ENCODE assay signal across 8 mouse cellular contexts in the genomic region with DNA sequence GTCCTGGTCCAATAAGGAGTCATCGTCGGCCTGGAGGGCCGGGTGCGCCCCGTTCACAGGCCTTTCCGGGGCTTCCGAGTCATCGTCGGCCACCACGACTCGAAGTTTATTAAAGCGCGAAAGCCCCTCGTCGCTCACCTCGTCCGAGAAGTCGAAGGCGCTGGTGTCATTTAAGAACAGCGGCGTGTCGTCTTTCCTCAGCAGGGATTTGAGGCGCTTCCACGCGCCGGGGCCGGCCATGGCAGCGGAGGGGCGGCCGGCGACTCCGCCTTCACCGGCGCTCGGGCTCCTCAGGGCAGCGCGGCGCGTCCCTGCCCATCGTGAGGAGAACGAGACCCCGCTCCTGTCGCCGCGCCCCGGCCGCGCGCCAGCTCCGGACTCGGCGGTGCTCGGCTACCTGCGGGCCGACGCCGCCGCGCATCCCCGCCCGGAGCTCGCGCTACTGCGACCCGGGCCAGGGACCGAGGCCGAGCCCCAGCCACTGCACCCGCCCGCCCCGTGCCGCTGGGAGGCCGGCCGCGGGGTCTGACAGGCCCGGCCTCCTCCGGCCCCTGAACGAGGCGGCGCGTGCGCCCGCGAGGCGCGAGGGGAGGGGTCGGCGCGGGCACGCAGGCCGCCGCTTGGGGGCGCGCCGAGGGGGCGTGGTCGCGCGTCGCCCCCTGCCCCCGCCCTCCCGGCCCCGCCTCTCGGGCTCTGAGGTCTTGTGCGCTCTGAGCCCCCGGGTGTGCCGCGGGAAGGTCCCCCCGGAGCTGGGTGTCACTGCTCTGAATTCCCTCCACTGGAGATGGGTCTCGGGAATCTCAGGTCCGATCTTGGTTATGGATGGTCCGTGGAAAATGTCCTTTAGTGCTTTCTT. TPM values are rescaled to one million over a fixed set of nuclear protein-coding genes. Genes with fewer than 3 reads are reported as not detected.
DNase-seq lines count a peak whose midpoint lies in the region; ATAC-seq lines count a peak whose summit lies in the region.

A gene (minus strand): TSS at position 483 of the 856 bp plus-strand sequence.

- peak within 1 kb of the TSS; percentile 86 for H3K4me2 ChIP-seq in hindbrain, embryonic 12.5 days (replicated peaks)

- peak within 1 kb of the TSS; percentile 72 for H3K27ac ChIP-seq in hindbrain, embryonic 12.5 days

- no peaks in the 10 kb centered on the region for H3K36me3 ChIP-seq in hindbrain, embryonic 12.5 days

- H3K4me1 ChIP-seq in hindbrain, embryonic 12.5 days: peaks cover 9% of the 10 kb centered on the region

- H3K9ac ChIP-seq in hindbrain, embryonic 12.5 days: peak within 1 kb of the TSS; percentile 87

- H3K4me3 ChIP-seq in hindbrain, embryonic 12.5 days: peak within 1 kb of the TSS; percentile 81

- under 1% methylated on average over 111 of the region's 111 CpGs for WGBS in hindbrain, embryonic 12.5 days

- 0 out of 2 replicates have a peak, but pooled peaks cover 6% of the 10 kb centered on the region for H3K27me3 ChIP-seq in hindbrain, embryonic 12.5 days

- no peaks in the 10 kb centered on the region for H3K9me3 ChIP-seq in hindbrain, embryonic 12.5 days (replicated peaks)

- ATAC-seq in hindbrain, embryonic 12.5 days (ENCODE audit: low FRiP score): peak; percentile 99

- peak; percentile 92 for DNase-seq in Muller cell, postnatal 12 days (ENCODE audit: inconsistent ontology term)
- DNase-seq in cerebellum, adult 9-11 months: peak; percentile 85
- peak; percentile 21 to 50 for DNase-seq in frontal cortex, postnatal 25 days (ENCODE audit: low spot score in 2 of 2)
- peak; percentile 73 to 75 for DNase-seq in layer of hippocampus, postnatal 36 days
- peak; percentile 70 for DNase-seq in lung, postnatal 25 days (ENCODE audit: low spot score)
- DNase-seq in retina, embryonic 14.5 days (ENCODE audit: low spot score): peak; percentile 84
- DNase-seq in thymus, postnatal 4 days: peak; percentile 85

RNA-seq across cellular contexts. Expression of the gene that starts here (rescaled TPM):
- polyA plus RNA-seq in hindbrain, embryonic 12.5 days (2016; fragmentation: Nextera tagmentation; extraction: Ambion mirVana): 11.8 and 12.8 TPM in 2 replicates
- 10 to 100 TPM; 28.4 to 29.4 TPM for total RNA-seq in layer of hippocampus, postnatal 36 days (2021)

Comparison
In these comparisons a context has a peak if more than half of its experiments do, and no peak if none do; other contexts are left out.
1. Peak in every context shown above with its lines: DNase-seq, ATAC-seq, H3K4me3 ChIP-seq and H3K27ac ChIP-seq.
2. DNase-seq: peak in every context shown above with its lines; median percentile 92 in Muller cell, postnatal 12 days; 85 in cerebellum, adult 9-11 months; 85 in thymus, postnatal 4 days; 84 in retina, embryonic 14.5 days; 74 in layer of hippocampus, postnatal 36 days; 70 in lung, postnatal 25 days; 36 in frontal cortex, postnatal 25 days.